Mouse (Mus musculus) CH12.LX (cell line): ENCODE measurements around the gene Scarb1.

Experiments
- CTCF ChIP-seq, 2 experiments: IDR thresholded peaks in 1 of 2; conservative IDR thresholded peaks in 1 of 2; 2 replicates each; pipeline ENCODE4 v1.5.1; 2011 to 2012; ENCODE audit warnings: low read depth in 2 of 2, low read length in 2 of 2, improper control_type of control experiment in 1 of 2, inconsistent platforms in 1 of 2, mild to moderate bottlenecking in 1 of 2, moderate library complexity in 1 of 2
- E2F4 ChIP-seq: IDR thresholded peaks from 2 replicates; pipeline ENCODE4 v1.6.1; 2011; ENCODE audit warnings: low read depth, low read length, improper control_type of control experiment; ENCODE audit not compliant: insufficient replicate concordance
- EP300 ChIP-seq: IDR thresholded peaks from 2 replicates; pipeline ENCODE4 v1.6.1; 2011; ENCODE audit warnings: low read length, improper control_type of control experiment
- GABPA ChIP-seq: IDR thresholded peaks from 2 replicates; pipeline ENCODE4 v1.6.1; 2012; ENCODE audit warnings: low read depth, low read length, improper control_type of control experiment, inconsistent platforms; ENCODE audit not compliant: insufficient replicate concordance
- MAZ ChIP-seq: IDR thresholded peaks from 2 replicates; pipeline ENCODE4 v1.6.1; 2012; ENCODE audit warnings: low read depth, mild to moderate bottlenecking, inconsistent platforms, low read length, improper control_type of control experiment, moderate library complexity
- MYC ChIP-seq: IDR thresholded peaks from 2 replicates; pipeline ENCODE4 v1.6.1; 2011; ENCODE audit warnings: low read depth, mild to moderate bottlenecking, improper control_type of control experiment, low read length
- POLR2A ChIP-seq: IDR thresholded peaks from 2 replicates; pipeline ENCODE4 v1.6.1; 2011; ENCODE audit warnings: low read depth, mild to moderate bottlenecking, improper control_type of control experiment, low read length
- SMC3 ChIP-seq: IDR thresholded peaks from 2 replicates; pipeline ENCODE4 v1.6.1; 2011; ENCODE audit warnings: low read depth, low read length, improper control_type of control experiment
- USF1 ChIP-seq: IDR thresholded peaks from 2 replicates; pipeline ENCODE4 v1.6.1; 2014; ENCODE audit warnings: low read depth, mild to moderate bottlenecking, inconsistent platforms, low read length, improper control_type of control experiment
- ZC3H11A ChIP-seq: IDR thresholded peaks from 2 replicates; pipeline ENCODE4 v1.6.1; 2012; ENCODE audit warnings: low read depth, mild to moderate bottlenecking, inconsistent platforms, low read length, improper control_type of control experiment

DNA sequence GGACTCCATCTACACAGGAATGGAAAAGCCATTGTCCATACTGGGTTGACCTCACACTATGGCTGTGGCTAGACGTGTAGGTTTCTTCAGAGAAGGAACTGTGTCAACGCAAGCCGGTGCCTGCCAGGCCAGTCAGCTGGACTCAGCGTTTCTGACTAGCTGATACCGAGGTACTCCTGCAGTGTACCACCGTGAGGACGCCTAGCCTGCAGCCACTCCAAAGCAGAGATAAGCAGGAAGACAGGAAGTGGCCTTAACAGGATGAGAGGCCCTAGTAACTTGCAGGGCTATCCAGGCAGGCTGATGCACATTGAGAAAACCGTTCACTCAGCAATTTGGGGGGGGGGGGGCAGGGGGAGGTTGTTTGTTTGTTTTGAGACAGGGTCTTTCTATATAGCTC is 106.5 kb downstream of the Scarb1 start:
- TF ChIP-seq SMC3 (no peak), POLR2A (no peak), EP300 (no peak), MAZ (no peak), CTCF (conservative IDR thresholded peaks at IDR 0.05 in 1 of 2, IDR thresholded peaks at IDR 0.05 in 1 of 2; ENCODE audit: low read depth in 2 of 2, low read length in 2 of 2) (no peak), USF1 (no peak), E2F4 (no peak), GABPA (no peak), MYC (no peak), ZC3H11A (no peak)
